Mouse (Mus musculus) lung, embryonic 16.5 days (tissue): ENCODE data around the gene Lypla2. TPM values are rescaled to one million over a fixed set of nuclear protein-coding genes. Genes with fewer than 3 reads are reported as not detected.

ENCODE experiments used
- ATAC-seq: fragments of 200-750 bp; cut with Nextera tagmentation; 2 replicates; pipeline ENCODE4 v1.8.0; 2017; ENCODE audit warnings: low read depth, mild to moderate bottlenecking, moderate library complexity
- H3K27ac ChIP-seq: fragments of 300-500 bp; sonication (generic); 2 replicates; pipeline ENCODE4 v1.5.1; 2014; ENCODE audit warnings: mild to moderate bottlenecking, control low read depth, low read length
- H3K27me3 ChIP-seq: fragments of 300-500 bp; sonication (generic); 2 replicates; pipeline ENCODE4 v1.6.1; 2014; ENCODE audit warnings: low read depth, low read length, mixed read lengths; ENCODE audit not compliant: control insufficient read depth, insufficient read depth
- H3K36me3 ChIP-seq: fragments of 300-500 bp; sonication (generic); 2 replicates; pipeline ENCODE4 v1.6.1; 2014; ENCODE audit warnings: low read length; ENCODE audit not compliant: control insufficient read depth, insufficient read depth
- H3K4me1 ChIP-seq: fragments of 300-500 bp; sonication (generic); replicated peaks from 2 replicates; pipeline ENCODE4 v1.6.1; 2014; ENCODE audit warnings: low read length, mixed read lengths; ENCODE audit not compliant: control insufficient read depth, insufficient read depth
- H3K4me2 ChIP-seq: fragments of 300-500 bp; sonication (generic); 2 replicates; pipeline ENCODE4 v1.6.1; 2014; ENCODE audit warnings: low read depth, low read length, control low read depth
- H3K4me3 ChIP-seq: fragments of 300-500 bp; sonication (generic); 2 replicates; pipeline ENCODE4 v1.5.1; 2014; ENCODE audit warnings: mild to moderate bottlenecking, low read length, control low read depth
- H3K9ac ChIP-seq: fragments of 300-500 bp; sonication (generic); 2 replicates; pipeline ENCODE4 v1.6.1; 2014; ENCODE audit warnings: low read length, control low read depth
- H3K9me3 ChIP-seq: fragments of 300-500 bp; sonication (generic); 2 replicates; pipeline ENCODE4 v1.6.1; 2016; ENCODE audit warnings: low read length; ENCODE audit not compliant: control insufficient read depth
- WGBS: fragments of 180-500 bp; shearing (Covaris S2); extraction: QIAGEN DNeasy Blood & Tissue Kit; methylation state at CpG from one replicate; pipeline ENCODE4 v1.1.7; 2014; 5-methylcytosine and 5-hydroxymethylcytosine counted together
- polyA plus RNA-seq: library from polyadenylated mRNA; unstranded; fragments of >200 nt; fragmentation: Nextera tagmentation; extraction: Ambion mirVana; gene quantifications from 2 replicates; pipeline ENCODE4 v1.2.1, GENCODE M21; 2015

Lypla2 gene
- polyA plus RNA-seq, 1 experiment from 2014 or later: 110 TPM

DNA sequence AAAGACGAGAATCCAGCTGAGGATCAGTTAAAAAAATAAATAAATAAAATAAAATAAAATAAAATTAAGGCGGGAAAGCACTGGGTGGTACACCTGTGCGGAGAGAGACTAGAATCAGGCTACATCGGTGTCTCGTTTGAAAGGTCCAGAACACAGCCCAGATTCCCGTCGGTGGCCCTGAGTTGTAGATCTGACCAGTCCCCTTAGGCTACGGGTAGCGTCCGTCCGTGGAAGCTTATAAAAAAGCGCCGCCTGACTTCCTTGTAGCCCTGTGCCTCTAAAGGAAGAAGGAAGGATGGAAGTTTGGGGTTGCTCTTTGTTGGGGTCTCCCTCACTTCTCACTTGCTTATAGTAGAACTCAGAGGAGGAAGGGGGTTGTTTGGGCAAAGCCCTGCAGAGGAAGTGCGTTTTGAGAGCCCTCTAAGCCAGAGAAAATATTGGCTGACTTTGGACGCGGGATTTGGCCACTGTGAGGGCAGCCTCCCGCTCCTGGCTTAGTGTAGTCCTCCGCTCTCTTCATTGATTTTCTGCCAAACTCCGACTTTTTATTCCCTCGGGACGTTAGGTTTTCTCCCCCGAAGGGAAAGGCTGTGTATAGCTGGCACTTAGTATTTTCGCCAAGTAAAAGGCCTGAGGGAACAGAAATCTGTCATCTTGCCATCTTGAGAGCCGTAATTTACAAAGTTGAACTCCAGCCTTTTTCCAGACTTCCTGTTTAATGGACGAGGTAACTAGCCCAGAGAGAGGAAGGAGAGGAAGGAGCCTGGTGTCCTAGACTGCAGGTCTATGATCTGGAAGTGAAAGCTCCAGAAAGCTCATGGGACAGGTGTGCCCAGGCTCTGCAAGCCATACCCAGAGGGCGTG is 50.9 kb downstream of the Lypla2 start:
- Histone ChIP-seq H3K9me3 (no peaks in the 10 kb centered on the region), H3K27ac (peak overlapping the region; percentile 75), H3K27me3 (no peaks in the 10 kb centered on the region), H3K4me2 (peak overlapping the region; percentile 94), H3K4me1 (peaks cover 7% of the 10 kb centered on the region), H3K4me3 (peak overlapping the region; percentile 84), H3K9ac (peak overlapping the region; percentile 83), H3K36me3 (no peaks in the 10 kb centered on the region; the same call in 1 of the 2 replicates)
- WGBS: 3% methylated on average over 26 of the region's 26 CpGs
- no peak for ATAC-seq

DNA sequence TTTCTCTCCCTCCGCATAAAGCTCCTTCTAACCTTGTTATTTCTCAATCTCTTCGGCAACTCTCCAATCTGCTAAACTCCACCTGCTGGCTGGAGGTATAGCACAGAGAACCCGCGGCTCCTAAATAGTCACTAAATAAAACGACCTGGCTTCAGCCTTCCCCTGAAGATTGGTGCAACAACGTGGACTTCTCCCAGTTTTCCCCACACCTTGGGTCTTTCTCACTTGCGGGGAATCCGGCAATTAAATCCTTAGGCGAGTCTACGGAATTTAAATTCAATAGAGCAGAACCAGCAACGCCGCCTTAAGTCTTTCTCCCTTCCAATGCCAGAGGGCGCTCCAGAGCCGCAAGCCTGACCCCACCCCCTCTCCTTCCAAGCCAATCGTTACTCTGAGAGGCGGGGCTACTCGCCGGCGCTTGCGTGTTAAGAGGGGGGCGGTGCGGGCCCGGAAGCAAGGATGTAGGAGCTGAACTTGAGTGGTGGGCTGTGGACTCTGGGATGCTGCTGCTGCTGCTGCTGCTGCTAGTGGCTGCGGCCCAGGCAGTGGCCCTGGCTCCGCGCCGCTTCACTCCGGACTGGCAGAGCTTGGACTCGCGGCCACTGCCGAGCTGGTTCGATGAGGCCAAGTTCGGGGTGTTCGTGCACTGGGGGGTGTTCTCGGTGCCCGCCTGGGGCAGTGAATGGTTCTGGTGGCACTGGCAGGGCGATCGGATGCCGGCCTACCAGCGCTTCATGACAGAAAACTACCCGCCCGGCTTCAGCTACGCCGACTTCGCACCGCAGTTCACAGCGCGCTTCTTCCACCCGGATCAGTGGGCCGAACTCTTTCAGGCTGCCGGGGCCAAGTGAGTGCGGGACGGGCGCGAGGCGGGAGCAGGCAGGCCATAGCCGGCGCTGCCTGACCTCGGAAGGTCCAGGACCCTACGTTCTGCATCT is 51.9 kb downstream of the Lypla2 start, which contains the start of gene Fuca1:
Gene Fuca1 (plus strand): TSS at position 432 of the 938 bp plus-strand sequence.
- no peaks in the 10 kb centered on the region for H3K9me3 ChIP-seq
- H3K4me1 ChIP-seq: peaks cover 7% of the 10 kb centered on the region
- no peaks in the 10 kb centered on the region for H3K27me3 ChIP-seq
- H3K27ac ChIP-seq: peak within 1 kb of the TSS; percentile 75
- 2% methylated on average over 60 of the region's 60 CpGs for WGBS
- H3K4me3 ChIP-seq: peak within 1 kb of the TSS; percentile 84
- ATAC-seq: peak; percentile 98
- H3K36me3 ChIP-seq: no peaks in the 10 kb centered on the region; the same call in 1 of the 2 replicates
- H3K4me2 ChIP-seq: peak within 1 kb of the TSS; percentile 94
- H3K9ac ChIP-seq: peak within 1 kb of the TSS; percentile 83

DNA sequence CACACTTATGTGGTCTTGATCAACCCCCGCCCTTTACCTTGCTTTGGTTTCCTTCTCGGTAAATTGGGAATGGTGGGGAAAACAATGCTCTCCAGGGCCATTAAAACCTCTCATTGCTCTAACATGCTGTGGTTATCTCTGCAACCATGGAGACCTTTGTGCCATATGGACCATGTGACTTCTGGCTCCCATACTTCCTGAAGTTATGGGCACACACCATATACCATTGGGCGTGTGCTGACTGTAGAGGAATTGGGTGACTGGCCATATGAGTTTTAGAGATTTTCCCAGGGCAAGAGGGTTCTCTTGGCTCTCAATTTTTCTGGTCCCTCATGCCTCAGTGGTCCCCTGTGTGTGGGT is 53.2 kb downstream of the Lypla2 start:
- no peak overlapping the region for H3K4me3 ChIP-seq
- no peak overlapping the region for H3K4me2 ChIP-seq
- ATAC-seq: no peak
- H3K4me1 ChIP-seq: peaks cover 7% of the 10 kb centered on the region
- H3K27me3 ChIP-seq: no peaks in the 10 kb centered on the region
- WGBS: 77% methylated on average over 3 of the region's 3 CpGs
- no peaks in the 10 kb centered on the region for H3K9me3 ChIP-seq
- H3K27ac ChIP-seq: no peak overlapping the region
- H3K36me3 ChIP-seq: no peaks in the 10 kb centered on the region
- H3K9ac ChIP-seq: no peak overlapping the region

DNA sequence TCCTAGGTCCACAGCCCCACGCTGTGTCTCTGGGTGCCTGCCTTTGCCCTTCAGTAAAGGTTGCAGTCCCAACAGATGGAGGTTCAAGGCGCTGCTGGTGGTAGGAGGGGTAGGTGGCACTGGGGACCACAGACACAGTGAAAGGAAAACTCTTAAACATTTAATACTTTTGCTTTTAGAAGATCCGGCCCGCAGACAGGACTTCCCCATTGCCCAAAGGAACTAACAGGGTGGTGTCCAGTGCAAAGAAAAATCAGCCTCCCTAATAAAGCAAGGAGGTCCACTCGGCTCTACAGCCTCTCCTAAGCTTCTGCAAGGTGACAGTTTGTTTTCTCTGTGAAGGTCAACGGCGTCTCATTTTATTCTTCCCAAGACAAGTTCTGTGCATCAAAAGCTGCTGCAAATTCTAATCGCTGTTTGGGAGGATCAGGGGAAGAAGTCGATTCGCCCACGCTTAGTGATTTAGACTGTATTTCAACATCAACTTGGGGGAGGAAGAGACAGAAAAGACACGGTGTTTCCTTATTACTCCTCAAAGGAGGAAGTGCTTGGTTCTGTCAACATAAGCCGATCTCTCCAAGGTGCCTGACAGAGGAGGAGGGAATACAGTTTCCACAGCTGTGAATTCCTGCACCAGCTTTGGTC is 53.7 kb downstream of the Lypla2 start:
- 73% methylated on average over 13 of the region's 13 CpGs for WGBS
- no peaks in the 10 kb centered on the region for H3K27me3 ChIP-seq
- H3K4me3 ChIP-seq: no peak overlapping the region
- H3K9me3 ChIP-seq: no peaks in the 10 kb centered on the region
- no peaks in the 10 kb centered on the region for H3K36me3 ChIP-seq
- H3K4me2 ChIP-seq: no peak overlapping the region
- peaks cover 7% of the 10 kb centered on the region for H3K4me1 ChIP-seq
- H3K9ac ChIP-seq: no peak overlapping the region
- ATAC-seq: no peak
- H3K27ac ChIP-seq: no peak overlapping the region

Other genes with a start within 250 kb of the Lypla2 start
- gene Il22ra1, start 244.5 kb downstream of the Lypla2 start, polyA plus RNA-seq: 0.13 TPM in 1 of 2 replicates, not detected in the other
- gene Myom3, start 212.9 kb downstream of the Lypla2 start, polyA plus RNA-seq: 1.0 and 1.2 TPM in 2 replicates
- 245 and 264 TPM in 2 replicates for gene Srsf10, start 116.9 kb downstream of the Lypla2 start, polyA plus RNA-seq
- gene Pnrc2, start 98.8 kb downstream of the Lypla2 start, polyA plus RNA-seq: 217 and 224 TPM in 2 replicates
- 1.3 TPM in 2 replicates for gene Cnr2, start 77.2 kb downstream of the Lypla2 start, polyA plus RNA-seq
- 76.4 and 94.8 TPM in 2 replicates for gene Fuca1, start 51.9 kb downstream of the Lypla2 start, polyA plus RNA-seq
- gene Hmgcl, start 26.2 kb downstream of the Lypla2 start, polyA plus RNA-seq: 73.0 and 76.9 TPM in 2 replicates
- gene Gale, start 8.9 kb downstream of the Lypla2 start, polyA plus RNA-seq: 41.7 and 48.4 TPM in 2 replicates
- gene Pithd1, start 14.6 kb upstream of the Lypla2 start, polyA plus RNA-seq: 49.1 and 49.3 TPM in 2 replicates
- 40.8 and 41.0 TPM in 2 replicates for gene Eloa, start 49.1 kb upstream of the Lypla2 start, polyA plus RNA-seq
- gene Rpl11, start 80.8 kb upstream of the Lypla2 start, polyA plus RNA-seq: 458 and 506 TPM in 2 replicates
- gene Id3, start 170.9 kb upstream of the Lypla2 start, polyA plus RNA-seq: 560 and 561 TPM in 2 replicates
- gene E2f2, start 199.8 kb upstream of the Lypla2 start, polyA plus RNA-seq: 18.4 and 18.8 TPM in 2 replicates
- gene Asap3, start 233.7 kb upstream of the Lypla2 start, polyA plus RNA-seq: 8.2 and 9.1 TPM in 2 replicates